Mouse (Mus musculus) liver, adult 2 months (tissue): ENCODE results near the gene Ly6g5c. TPM values are rescaled to one million over a fixed set of nuclear protein-coding genes. Genes with fewer than 3 reads are reported as not detected.
A peak's percentile ranks its signal among the peaks of the same experiment; 100 is the strongest.

Source experiments
- DNase-seq: peaks from one replicate; pipeline ENCODE4 v3.0.0-alpha.2; 2011; ENCODE audit warnings: low read depth, low spot score; ENCODE audit errors: extremely low read depth
- H3K27ac ChIP-seq: fragments of 200-500 bp; replicated peaks from 2 replicates; pipeline ENCODE4 v1.5.1; 2012; ENCODE audit warnings: low read depth, mild to moderate bottlenecking, control low read depth, inconsistent platforms, low read length; ENCODE audit not compliant: insufficient read depth
- H3K27me3 ChIP-seq: fragments of 200-500 bp; 2 replicates; pipeline ENCODE4 v1.6.1; 2012; ENCODE audit warnings: mild to moderate bottlenecking, moderate library complexity, low read length, inconsistent platforms; ENCODE audit not compliant: control insufficient read depth, insufficient read depth
- H3K36me3 ChIP-seq: fragments of 200-500 bp; 2 replicates; pipeline ENCODE4 v1.6.1; 2012; ENCODE audit warnings: low read length, inconsistent platforms; ENCODE audit not compliant: control insufficient read depth, insufficient read depth
- H3K4me1 ChIP-seq: fragments of 200-500 bp; 2 replicates; pipeline ENCODE4 v1.6.1; 2011; ENCODE audit warnings: low read length; ENCODE audit not compliant: control insufficient read depth, insufficient read depth
- H3K4me3 ChIP-seq: fragments of 200-500 bp; 2 replicates; pipeline ENCODE4 v1.5.1; 2011; ENCODE audit warnings: low read depth, mild to moderate bottlenecking, control low read depth, low read length, moderate library complexity; ENCODE audit not compliant: insufficient read depth
- H3K79me2 ChIP-seq: fragments of 200-500 bp; 2 replicates; pipeline ENCODE4 v1.6.1; 2012; ENCODE audit warnings: inconsistent platforms, mild to moderate bottlenecking, low read length, moderate library complexity; ENCODE audit not compliant: control insufficient read depth, insufficient read depth
- H3K9ac ChIP-seq: fragments of 200-500 bp; 2 replicates; pipeline ENCODE4 v1.6.1; 2012; ENCODE audit warnings: low read depth, mild to moderate bottlenecking, control low read depth, inconsistent platforms, low read length
- CTCF ChIP-seq: fragments of 200-500 bp; IDR thresholded peaks from 2 replicates; pipeline ENCODE4 v1.5.1; 2011; ENCODE audit warnings: low read depth, low read length, control low read depth
- POLR2A ChIP-seq: fragments of 200-500 bp; IDR thresholded peaks from 2 replicates; pipeline ENCODE4 v1.6.1; 2011; ENCODE audit warnings: low read length, control low read depth; ENCODE audit not compliant: insufficient read depth; ENCODE audit errors: extremely low read depth
- whole genome bisulfite sequencing: fragments of 180-500 bp; shearing (Covaris S2); methylation state at CpG from one replicate; pipeline ENCODE4 v1.1.7; 2018; 5-methylcytosine and 5-hydroxymethylcytosine counted together
- polyA plus RNA-seq: library from polyadenylated mRNA; depleted of rRNA; stranded (reverse); fragments of >200 nt; gene quantifications from 2 replicates; pipeline ENCODE4 v1.2.3, GENCODE M21; 2012; rRNA removed
- total RNA-seq: library from RNA; depleted of rRNA; stranded (reverse); fragments of >200 nt; gene quantifications from 2 replicates; pipeline ENCODE4 v1.2.3, GENCODE M21; 2014; rRNA removed

The Ly6g5c gene
- total RNA-seq: not detected in 2 replicates
- polyA plus RNA-seq: not detected in 2 replicates

GRCm38 (mm10) chr17:35108097-35108496 lies at the start of gene Ly6g5c:
Ly6g5c (plus strand) TSS chr17:35108279.
- Histone ChIP-seq H3K4me1 (peaks cover 4% of the 10 kb centered on the region; the same call in 1 of the 2 replicates), H3K79me2 (no peaks in the 10 kb centered on the region), H3K4me3 (no peak within 1 kb of the TSS), H3K9ac (no peak within 1 kb of the TSS), H3K27me3 (no peaks in the 10 kb centered on the region), H3K36me3 (no peaks in the 10 kb centered on the region), H3K27ac (no peak within 1 kb of the TSS)
- no peak for TF ChIP-seq CTCF
- TF ChIP-seq POLR2A: no peak
- 88% methylated on average over 6 of the region's 6 CpGs for WGBS
- DNase-seq: no peak

GRCm38 (mm10) chr17:35058316-35058715 lies 49.8 kb upstream of the Ly6g5c start:
- H3K36me3 ChIP-seq: peaks cover 10% of the 10 kb centered on the region; the same call in 1 of the 2 replicates
- peaks cover 3% of the 10 kb centered on the region; the same call in 1 of the 2 replicates for H3K4me1 ChIP-seq
- H3K79me2 ChIP-seq: no peaks in the 10 kb centered on the region
- no peak overlapping the region for H3K4me3 ChIP-seq
- WGBS: 63% methylated on average over 9 of the region's 9 CpGs
- no peak overlapping the region for H3K27ac ChIP-seq
- TF ChIP-seq POLR2A: no peak
- no peak for TF ChIP-seq CTCF
- DNase-seq: no peak
- no peak overlapping the region for H3K9ac ChIP-seq
- no peaks in the 10 kb centered on the region for H3K27me3 ChIP-seq

- Histone ChIP-seq H3K4me3 (peak within 1 kb of the TSS; percentile 62), H3K79me2 (no peaks in the 10 kb centered on the region), H3K36me3 (peaks cover 7% of the 10 kb centered on the region; the same call in 1 of the 2 replicates), H3K27me3 (no peaks in the 10 kb centered on the region), H3K9ac (peak within 1 kb of the TSS; percentile 62), H3K4me1 (peaks cover 3% of the 10 kb centered on the region; the same call in 1 of the 2 replicates), H3K27ac (peak within 1 kb of the TSS; percentile 51)
- TF ChIP-seq CTCF (peak; percentile 81), POLR2A (0 out of 2 replicates have a peak, but pooled peaks have one; percentile 20)
- no peak for DNase-seq
- 3% methylated on average over 57 of the region's 57 CpGs for WGBS
Observed at GRCm38 (mm10) chr17:35058911-35059892, 48.9 kb upstream of the Ly6g5c start, which contains the start of gene Ddah2. Ddah2 (plus strand) TSS chr17:35059035.

GRCm38 (mm10) chr17:35060071-35060470 lies 48.0 kb upstream of the Ly6g5c start:
- 35% methylated on average over 14 of the region's 14 CpGs for WGBS
- Histone ChIP-seq H3K9ac (0 out of 2 replicates have a peak overlapping the region, but pooled peaks have one; percentile 6), H3K4me1 (peaks cover 3% of the 10 kb centered on the region; the same call in 1 of the 2 replicates), H3K36me3 (peaks cover 5% of the 10 kb centered on the region; the same call in 1 of the 2 replicates), H3K27me3 (no peaks in the 10 kb centered on the region; the same call in 1 of the 2 replicates), H3K4me3 (peak overlapping the region; percentile 62; the same call in 1 of the 2 replicates), H3K79me2 (no peaks in the 10 kb centered on the region), H3K27ac (no peak overlapping the region)
- DNase-seq: no peak
- TF ChIP-seq CTCF: no peak
- TF ChIP-seq POLR2A: no peak

- Histone ChIP-seq H3K36me3 (peaks cover 2% of the 10 kb centered on the region; the same call in 1 of the 2 replicates), H3K27ac (no peak overlapping the region), H3K4me3 (no peak overlapping the region), H3K9ac (no peak overlapping the region), H3K4me1 (peaks cover 3% of the 10 kb centered on the region; the same call in 1 of the 2 replicates), H3K79me2 (no peaks in the 10 kb centered on the region), H3K27me3 (no peaks in the 10 kb centered on the region; the same call in 1 of the 2 replicates)
- WGBS: 76% methylated on average over 22 of the region's 22 CpGs
- no peak for TF ChIP-seq POLR2A
- no peak for TF ChIP-seq CTCF
- DNase-seq: no peak
Observed at GRCm38 (mm10) chr17:35060737-35061297, 47.3 kb upstream of the Ly6g5c start.
